Mouse (Mus musculus) liver, embryonic 13.5 days (tissue): Measurements from ENCODE around the gene Vmn2r87. TPM values are rescaled to one million over a fixed set of nuclear protein-coding genes. Genes with fewer than 3 reads are reported as not detected.

Source experiments
- polyA plus RNA-seq: library from polyadenylated mRNA; unstranded; fragments of >200 nt; fragmentation: Nextera tagmentation; extraction: Ambion mirVana; gene quantifications from 2 replicates; pipeline ENCODE4 v1.2.1, GENCODE M21; 2015

Vmn2r87 gene
- polyA plus RNA-seq, 1 experiment from 2014 or later: not detected

Other genes with a start within 250 kb of the Vmn2r87 start
- not detected in 2 replicates for gene Neurod4, start 217.2 kb downstream of the Vmn2r87 start, polyA plus RNA-seq
- 2.1 and 2.3 TPM in 2 replicates for gene Tespa1, start 174.5 kb downstream of the Vmn2r87 start, polyA plus RNA-seq
- gene Vmn2r84, start 103.1 kb downstream of the Vmn2r87 start, polyA plus RNA-seq: 0.01 TPM in 2 replicates
- not detected in 2 replicates for gene Vmn2r85, start 67.7 kb downstream of the Vmn2r87 start, polyA plus RNA-seq
- not detected in 2 replicates for gene Vmn2r86, start 41.3 kb downstream of the Vmn2r87 start, polyA plus RNA-seq